Mouse (Mus musculus): Measurements from ENCODE around the gene Exosc8. TPM values are rescaled to one million over a fixed set of nuclear protein-coding genes. Genes with fewer than 3 reads are reported as not detected.
A peak's percentile ranks its signal among the peaks of the same experiment; 100 is the strongest.

The Exosc8 gene
- polyA plus RNA-seq, 1 experiment, result 8.5 TPM

DNA sequence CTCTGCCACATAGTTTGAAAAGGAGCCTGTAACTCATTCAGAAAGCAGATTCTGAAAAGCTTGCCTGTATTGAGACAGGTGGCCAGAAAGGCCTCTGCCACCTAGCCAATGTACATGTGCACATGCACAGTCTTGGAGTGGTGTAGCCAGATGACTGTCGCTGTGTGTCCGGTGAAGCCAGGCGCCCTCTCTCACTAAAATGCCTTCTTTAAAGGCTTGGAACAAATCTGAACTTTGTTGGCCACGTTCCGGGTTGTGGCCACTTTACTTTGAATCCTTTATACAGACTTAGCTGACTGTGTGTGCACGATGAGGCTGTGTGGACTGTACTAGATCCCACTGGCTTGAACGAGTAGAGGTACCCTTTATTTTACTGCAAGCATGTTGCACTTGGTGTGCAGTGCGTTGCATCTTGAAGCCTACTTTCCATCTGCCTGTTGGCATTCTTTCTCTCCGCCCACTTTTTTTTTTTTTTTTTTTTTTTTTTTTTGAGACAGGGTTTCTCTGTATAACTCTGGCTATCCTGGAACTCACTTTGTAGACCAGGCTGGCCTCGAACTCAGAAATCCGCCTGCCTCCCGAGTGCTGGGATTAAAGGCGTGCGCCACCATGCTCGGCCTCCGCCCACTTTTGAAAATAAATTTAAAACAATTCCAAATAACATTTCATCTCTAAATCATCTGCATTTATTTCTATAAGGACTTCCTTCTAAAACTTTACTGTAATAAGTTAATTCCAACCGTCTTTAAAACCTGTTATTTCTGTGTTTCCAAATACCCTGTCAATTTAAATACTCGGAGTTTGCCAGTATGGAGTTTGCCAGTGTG, 1.1 kb upstream of the Exosc8 start:
- Histone ChIP-seq H3K27me3 (ENCODE audit: control insufficient read depth, insufficient read depth, low read length) (no peaks in the 10 kb centered on the region), H3K27ac (ENCODE audit: insufficient read depth, low read depth, low read length) (peak overlapping the region; percentile 70; the same call in 1 of the 2 replicates), H3K4me1 (ENCODE audit: control insufficient read depth, insufficient read depth, insufficient read length, low read length) (peaks cover 2% of the 10 kb centered on the region; the same call in 1 of the 2 replicates), H3K4me3 (ENCODE audit: low read depth, low read length) (peak overlapping the region; percentile 80), H3K36me3 (ENCODE audit: control insufficient read depth, insufficient read depth, low read length) (peaks cover 13% of the 10 kb centered on the region)
- WGBS, result 39% methylated on average over 18 of the region's 18 CpGs
- TF ChIP-seq CTCF (IDR thresholded peaks at IDR 0.05; ENCODE audit: extremely low read depth, insufficient read length, insufficient replicate concordance, low read depth, low read length) (no peak), POLR2A (IDR thresholded peaks at IDR 0.05; ENCODE audit: low read depth, low read length) (no peak)

DNA sequence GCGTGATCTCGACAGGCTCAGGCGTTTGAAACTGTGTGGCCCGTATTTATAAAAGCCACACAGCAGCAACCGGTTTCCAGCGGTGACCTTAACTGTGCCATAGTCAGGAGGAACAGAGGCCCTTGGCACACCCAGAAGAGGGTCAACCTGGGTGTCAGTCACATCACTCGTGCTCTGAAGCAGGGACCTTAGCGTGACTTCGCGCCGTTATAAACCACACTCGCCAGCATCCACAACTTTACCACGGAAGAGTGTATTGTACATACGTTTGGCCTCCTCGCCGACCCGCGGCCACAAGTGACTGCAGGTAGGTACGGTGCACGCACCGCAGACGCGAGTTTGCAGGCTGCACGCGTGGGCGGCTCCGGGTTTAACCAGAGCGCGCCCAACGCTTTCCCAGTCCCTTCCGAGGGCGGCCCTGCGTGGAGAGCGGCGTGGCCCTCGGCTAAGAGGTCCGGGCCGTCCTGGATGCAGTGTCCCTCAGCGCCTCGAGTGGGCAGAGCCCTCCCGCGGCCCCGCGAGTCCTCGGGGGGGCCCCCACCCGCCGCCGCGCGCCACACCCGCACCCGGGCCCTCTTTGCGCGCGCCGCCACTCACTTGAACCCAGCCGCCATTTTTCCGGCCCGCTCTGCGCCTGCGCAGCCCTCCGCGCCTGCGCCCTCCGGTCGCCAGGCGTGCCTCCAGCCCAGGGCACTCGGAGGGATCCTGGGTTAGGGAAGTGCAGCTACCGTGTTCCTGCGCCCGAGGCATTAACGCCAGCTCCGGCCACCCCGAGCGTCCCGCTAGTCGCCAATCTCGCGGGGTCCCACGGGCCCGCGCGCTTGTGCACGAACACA, 564 bp downstream of the Exosc8 start:
- H3K4me3 ChIP-seq (ENCODE audit: low read depth, low read length), result peak overlapping the region; percentile 80
- peaks cover 2% of the 10 kb centered on the region; the same call in 1 of the 2 replicates for H3K4me1 ChIP-seq (ENCODE audit: control insufficient read depth, insufficient read depth, insufficient read length, low read length)
- H3K36me3 ChIP-seq (ENCODE audit: control insufficient read depth, insufficient read depth, low read length), result peaks cover 13% of the 10 kb centered on the region
- TF ChIP-seq CTCF (IDR thresholded peaks at IDR 0.05; ENCODE audit: extremely low read depth, insufficient read length, insufficient replicate concordance, low read depth, low read length) (no peak), POLR2A (IDR thresholded peaks at IDR 0.05; ENCODE audit: low read depth, low read length) (peak; percentile 66; the same call in 1 of the 2 replicates)
- WGBS, result under 1% methylated on average over 82 of the region's 84 CpGs
- no peaks in the 10 kb centered on the region for H3K27me3 ChIP-seq (ENCODE audit: control insufficient read depth, insufficient read depth, low read length)
- H3K27ac ChIP-seq (ENCODE audit: insufficient read depth, low read depth, low read length), result peak overlapping the region; percentile 95

GRCm38 (mm10) chr3:54732371-54732770, 2.8 kb downstream of the Exosc8 start:
- Histone ChIP-seq H3K36me3 (ENCODE audit: control insufficient read depth, insufficient read depth, low read length) (peaks cover 26% of the 10 kb centered on the region), H3K4me3 (ENCODE audit: low read depth, low read length) (no peak overlapping the region), H3K27me3 (ENCODE audit: control insufficient read depth, insufficient read depth, low read length) (no peaks in the 10 kb centered on the region), H3K27ac (ENCODE audit: insufficient read depth, low read depth, low read length) (no peak overlapping the region), H3K4me1 (ENCODE audit: control insufficient read depth, insufficient read depth, insufficient read length, low read length) (peaks cover 2% of the 10 kb centered on the region; the same call in 1 of the 2 replicates)
- 73% methylated on average over 4 of the region's 4 CpGs for WGBS
- TF ChIP-seq CTCF (IDR thresholded peaks at IDR 0.05; ENCODE audit: extremely low read depth, insufficient read length, insufficient replicate concordance, low read depth, low read length) (no peak), POLR2A (IDR thresholded peaks at IDR 0.05; ENCODE audit: low read depth, low read length) (no peak)

DNA sequence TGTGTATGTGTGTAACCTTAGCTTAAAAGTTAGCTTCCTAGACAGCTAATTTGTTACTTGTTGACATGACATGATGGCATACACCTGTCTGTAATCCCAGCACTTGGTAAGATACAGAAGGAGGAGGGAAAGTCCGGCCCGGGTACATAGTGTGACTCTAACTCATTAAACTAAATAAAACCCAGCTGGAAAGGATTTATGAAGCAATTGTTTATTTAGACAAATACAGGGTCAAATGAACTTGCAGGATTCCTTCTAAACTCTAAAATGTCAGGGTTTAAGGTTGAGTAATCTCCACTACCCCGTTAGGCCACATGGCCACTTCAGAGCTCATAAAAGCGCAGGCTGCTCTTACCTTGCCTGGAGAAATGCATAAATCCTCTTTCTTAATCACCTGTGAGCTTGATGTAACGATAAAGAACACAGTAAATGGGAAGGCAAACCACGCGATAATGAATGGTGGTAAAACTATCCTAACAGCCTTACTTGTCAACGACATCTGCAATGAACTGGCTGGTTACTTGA, 3.5 kb downstream of the Exosc8 start:
- TF ChIP-seq CTCF (IDR thresholded peaks at IDR 0.05; ENCODE audit: extremely low read depth, insufficient read length, insufficient replicate concordance, low read depth, low read length) (no peak), POLR2A (IDR thresholded peaks at IDR 0.05; ENCODE audit: low read depth, low read length) (no peak)
- Histone ChIP-seq H3K36me3 (ENCODE audit: control insufficient read depth, insufficient read depth, low read length) (peaks cover 30% of the 10 kb centered on the region), H3K27ac (ENCODE audit: insufficient read depth, low read depth, low read length) (no peak overlapping the region)

DNA sequence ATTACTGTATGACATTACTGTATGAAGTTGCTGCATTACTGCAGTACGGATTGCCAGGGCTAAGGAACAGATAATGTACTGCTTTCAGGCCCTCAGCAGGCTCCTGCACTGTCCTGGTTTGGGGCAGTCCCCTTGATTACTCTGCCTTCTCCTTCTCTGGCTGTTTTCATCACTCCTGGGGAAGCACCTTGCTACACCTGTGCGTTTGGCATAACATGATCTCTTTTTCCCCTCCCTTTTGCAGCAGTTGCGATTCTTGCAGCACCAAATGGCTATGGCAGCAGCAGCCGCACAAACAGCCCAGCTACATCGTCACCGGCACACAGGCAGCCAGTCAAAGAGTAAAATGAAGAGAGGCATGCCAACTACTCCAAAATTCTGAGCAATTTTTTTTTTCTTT, 7.1 kb downstream of the Exosc8 start:
- Histone ChIP-seq H3K4me3 (ENCODE audit: low read depth, low read length) (no peak overlapping the region), H3K4me1 (ENCODE audit: control insufficient read depth, insufficient read depth, insufficient read length, low read length) (no peaks in the 10 kb centered on the region), H3K27me3 (ENCODE audit: control insufficient read depth, insufficient read depth, low read length) (no peaks in the 10 kb centered on the region), H3K27ac (ENCODE audit: insufficient read depth, low read depth, low read length) (no peak overlapping the region), H3K36me3 (ENCODE audit: control insufficient read depth, insufficient read depth, low read length) (peaks cover 37% of the 10 kb centered on the region)
- TF ChIP-seq POLR2A (IDR thresholded peaks at IDR 0.05; ENCODE audit: low read depth, low read length), result no peak
- TF ChIP-seq CTCF (IDR thresholded peaks at IDR 0.05; ENCODE audit: extremely low read depth, insufficient read length, insufficient replicate concordance, low read depth, low read length), result no peak
- WGBS, result 90% methylated on average over 6 of the region's 6 CpGs

More for the DNA sequence above, 3.5 kb downstream of the Exosc8 start:
- Histone ChIP-seq H3K27me3 (ENCODE audit: control insufficient read depth, insufficient read depth, low read length) (no peaks in the 10 kb centered on the region), H3K4me3 (ENCODE audit: low read depth, low read length) (no peak overlapping the region), H3K4me1 (ENCODE audit: control insufficient read depth, insufficient read depth, insufficient read length, low read length) (peaks cover 2% of the 10 kb centered on the region; the same call in 1 of the 2 replicates)
- WGBS, result 73% methylated on average over 8 of the region's 8 CpGs

DNA sequence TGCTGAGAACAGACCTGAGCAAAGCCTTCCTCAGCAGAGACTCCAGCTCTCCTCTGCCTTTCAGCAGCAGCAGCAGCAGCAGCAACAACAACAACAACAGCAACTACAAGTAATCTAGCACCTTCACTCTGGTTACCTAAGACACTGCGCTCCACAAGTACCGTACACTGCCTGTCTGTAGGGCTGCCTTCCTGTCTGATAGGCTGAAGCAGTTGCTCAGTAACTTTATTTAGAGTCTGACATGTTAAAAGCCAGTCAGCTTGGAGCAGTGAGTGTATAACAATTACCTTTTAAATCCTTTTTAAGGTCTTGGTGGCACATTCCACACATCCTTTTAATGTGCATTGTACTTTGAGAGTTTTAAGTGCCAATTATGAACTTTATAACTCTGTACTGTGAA, 7.6 kb downstream of the Exosc8 start:
- Histone ChIP-seq H3K27me3 (ENCODE audit: control insufficient read depth, insufficient read depth, low read length) (no peaks in the 10 kb centered on the region), H3K4me1 (ENCODE audit: control insufficient read depth, insufficient read depth, insufficient read length, low read length) (no peaks in the 10 kb centered on the region), H3K27ac (ENCODE audit: insufficient read depth, low read depth, low read length) (no peak overlapping the region), H3K36me3 (ENCODE audit: control insufficient read depth, insufficient read depth, low read length) (peaks cover 41% of the 10 kb centered on the region), H3K4me3 (ENCODE audit: low read depth, low read length) (no peak overlapping the region)
- TF ChIP-seq POLR2A (IDR thresholded peaks at IDR 0.05; ENCODE audit: low read depth, low read length), result no peak
- no peak for TF ChIP-seq CTCF (IDR thresholded peaks at IDR 0.05; ENCODE audit: extremely low read depth, insufficient read length, insufficient replicate concordance, low read depth, low read length)
- 100% methylated on average over 2 of the region's 2 CpGs for WGBS
